13 mouse cellular contexts compared by ENCODE assay signal in the genomic region with DNA sequence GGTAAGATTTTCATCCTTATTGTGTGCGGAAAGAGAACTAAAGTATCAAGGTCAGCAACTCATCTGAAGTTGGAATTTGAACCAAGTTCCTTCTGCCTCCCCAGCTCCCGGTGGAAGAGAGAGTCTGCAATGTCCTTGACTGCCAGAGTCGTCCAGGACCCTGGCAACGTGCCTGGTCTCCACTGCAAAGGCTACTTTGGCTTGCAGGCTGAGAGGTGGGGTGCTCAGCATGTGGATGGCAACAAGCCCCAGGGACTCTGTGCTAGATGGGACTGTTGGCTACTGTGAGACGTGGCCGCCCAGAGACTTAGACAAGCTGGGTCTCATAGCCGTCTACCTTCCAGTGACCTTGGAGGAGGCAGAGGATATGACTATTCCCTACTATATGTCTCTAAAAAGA. TPM values are rescaled to one million over a fixed set of nuclear protein-coding genes. Genes with fewer than 3 reads are reported as not detected.
DNase-seq lines count a peak whose midpoint lies in the region; ATAC-seq lines count a peak whose summit lies in the region.
"Had no signal": no experiment of that assay in that cellular context is flagged by ENCODE, and none has a peak within 500 bp of the region (broad histone marks: within the 10 kb centered on the region; RNA-seq: fewer than 3 reads in every experiment).

No protein-coding gene starts in this region.

- no peaks in the 10 kb centered on the region for H3K27me3 ChIP-seq in hindbrain, embryonic 15.5 days
- H3K27me3 ChIP-seq in hindbrain, embryonic 12.5 days: no peaks in the 10 kb centered on the region
- H3K27me3 ChIP-seq: stomach, embryonic 15.5 days had no signal

- no peak for ATAC-seq in hindbrain, embryonic 15.5 days (ENCODE audit: low FRiP score, low read depth)
- ATAC-seq in hindbrain, embryonic 12.5 days (ENCODE audit: low FRiP score): no peak
- no peak for ATAC-seq in frontal cortex, adult (ENCODE audit: low TSS enrichment)

- no peak overlapping the region for H3K9ac ChIP-seq in hindbrain, embryonic 15.5 days
- H3K9ac ChIP-seq in hindbrain, embryonic 12.5 days: no peak overlapping the region
- H3K9ac ChIP-seq: stomach, embryonic 15.5 days had no signal

- 0 out of 2 replicates have a peak overlapping the region, but pooled peaks have one; percentile 8 for H3K27ac ChIP-seq in hindbrain, embryonic 15.5 days (replicated peaks)
- H3K27ac ChIP-seq in hindbrain, embryonic 12.5 days: no peak overlapping the region
- H3K27ac ChIP-seq: stomach, embryonic 15.5 days had no signal

- no peak overlapping the region for H3K4me3 ChIP-seq in hindbrain, embryonic 15.5 days
- H3K4me3 ChIP-seq in hindbrain, embryonic 12.5 days: no peak overlapping the region
- H3K4me3 ChIP-seq: stomach, embryonic 15.5 days had no signal

- WGBS in hindbrain, embryonic 15.5 days: 66% methylated on average over 7 of the region's 7 CpGs
- WGBS in hindbrain, embryonic 12.5 days: 86% methylated on average over 7 of the region's 7 CpGs

- H3K4me1 ChIP-seq in hindbrain, embryonic 15.5 days (replicated peaks): peaks cover 9% of the 10 kb centered on the region; the same call in 1 of the 2 replicates
- H3K4me1 ChIP-seq in hindbrain, embryonic 12.5 days: no peaks in the 10 kb centered on the region
- H3K4me1 ChIP-seq: stomach, embryonic 15.5 days had no signal

- H3K4me2 ChIP-seq in hindbrain, embryonic 15.5 days: no peak overlapping the region
- no peak overlapping the region for H3K4me2 ChIP-seq in hindbrain, embryonic 12.5 days (replicated peaks)
- H3K4me2 ChIP-seq: stomach, embryonic 15.5 days had no signal

- H3K9me3 ChIP-seq in hindbrain, embryonic 15.5 days: no peaks in the 10 kb centered on the region
- H3K9me3 ChIP-seq in hindbrain, embryonic 12.5 days (replicated peaks): no peaks in the 10 kb centered on the region
- H3K9me3 ChIP-seq: stomach, embryonic 15.5 days had no signal

- H3K36me3 ChIP-seq in hindbrain, embryonic 15.5 days: no peaks in the 10 kb centered on the region
- H3K36me3 ChIP-seq in hindbrain, embryonic 12.5 days: no peaks in the 10 kb centered on the region
- H3K36me3 ChIP-seq: stomach, embryonic 15.5 days had no signal

- DNase-seq in right cerebral cortex, postnatal 4 days: peak; percentile 26
- no peak for DNase-seq in right cerebral cortex, postnatal 25 days
- peak; percentile 16 for DNase-seq in heart, adult 8-10 months (ENCODE audit: low spot score)
- peak; percentile 55 for DNase-seq in ovary, postnatal 36 days (ENCODE audit: low spot score)
- no peak for DNase-seq in T-cell, adult 2 months (ENCODE audit: low spot score)
- DNase-seq: B cell, adult 2 months; liver had no signal

RNA-seq across cellular contexts. Expression of gene 1700012A03Rik, which starts 33.2 kb away (rescaled TPM):
- polyA plus RNA-seq in hindbrain, embryonic 15.5 days (2015; fragmentation: Nextera tagmentation; extraction: Ambion mirVana): not detected in 2 replicates
- polyA plus RNA-seq in hindbrain, embryonic 12.5 days (2016; fragmentation: Nextera tagmentation; extraction: Ambion mirVana): not detected in 2 replicates
- total RNA-seq in heart, adult 8-10 months (2022): not detected
- polyA plus RNA-seq: frontal cortex, adult 2 months; large intestine, adult 2 months; stomach, embryonic 15.5 days had no signal

Comparison
In these comparisons a context has a peak if more than half of its experiments do, and no peak if none do; other contexts are left out.
1. DNase-seq: peak in right cerebral cortex, postnatal 4 days (single experiment), heart, adult 8-10 months (single experiment) and ovary, postnatal 36 days (single experiment); none in right cerebral cortex, postnatal 25 days (single experiment) and T-cell, adult 2 months (single experiment).